Mouse (Mus musculus): Measurements from ENCODE around the gene Lypd4. TPM values are rescaled to one million over a fixed set of nuclear protein-coding genes. Genes with fewer than 3 reads are reported as not detected.

The Lypd4 gene
- total and polyA plus RNA-seq, 2 experiments from 2014 or later: 0.28 TPM; not detected in 1

DNA sequence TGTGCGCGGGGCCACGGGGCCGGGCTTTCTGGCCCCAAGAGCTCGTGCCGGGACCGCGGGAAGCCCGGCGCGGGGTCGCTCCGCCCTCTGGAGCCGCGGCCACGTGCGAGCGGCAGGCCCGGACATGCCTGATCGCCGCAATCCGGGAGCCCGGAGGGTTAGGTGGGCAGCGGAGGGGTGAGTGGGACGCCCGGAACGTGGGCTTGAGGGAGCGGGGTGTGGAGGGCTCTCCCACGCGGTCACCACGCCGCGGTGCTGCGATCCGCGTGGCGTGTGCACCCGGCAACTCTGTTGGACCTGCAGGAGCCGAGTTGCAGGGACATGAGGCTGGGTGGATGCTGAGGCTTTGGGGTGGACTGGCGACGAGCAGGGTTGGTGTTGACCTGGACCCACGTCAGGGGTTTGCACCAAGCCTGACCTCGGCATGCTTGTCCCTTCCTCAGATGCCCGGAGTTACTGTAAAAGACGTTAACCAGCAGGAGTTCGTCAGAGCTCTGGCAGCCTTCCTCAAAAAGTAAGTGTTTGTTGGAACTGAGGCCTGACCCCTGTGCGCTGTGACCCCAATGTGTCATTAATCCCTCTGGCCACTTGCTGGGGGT lies 15.1 kb upstream of the Lypd4 start:
- H3K4me1 ChIP-seq (ENCODE audit: insufficient read depth, low read length): peaks cover 9% of the 10 kb centered on the region
- peak overlapping the region; percentile 99 for H3K9ac ChIP-seq (replicated peaks; ENCODE audit: low read length, poor library complexity, severe bottlenecking)
- no peak for TF ChIP-seq CTCF (IDR thresholded peaks at IDR 0.05)
- H3K4me3 ChIP-seq (ENCODE audit: low read depth, low read length): peak overlapping the region; percentile 99
- no peaks in the 10 kb centered on the region for H3K27me3 ChIP-seq (ENCODE audit: insufficient read depth, low read length)
- peak overlapping the region; percentile 92 for H3K27ac ChIP-seq (ENCODE audit: low read depth, low read length)
- DNase-seq (ENCODE audit: low spot score) (no peak), ATAC-seq (ENCODE audit: low FRiP score) (no peak; the same call in 1 of the 2 replicates)
- 1% methylated on average over 47 of the region's 47 CpGs for WGBS
- peak overlapping the region; percentile 76 for H3K4me2 ChIP-seq (ENCODE audit: low read depth, low read length, poor library complexity, severe bottlenecking)
- peaks cover 29% of the 10 kb centered on the region for H3K36me3 ChIP-seq (ENCODE audit: insufficient read depth, low read length)
- H3K9me3 ChIP-seq (ENCODE audit: low read length): no peaks in the 10 kb centered on the region

DNA sequence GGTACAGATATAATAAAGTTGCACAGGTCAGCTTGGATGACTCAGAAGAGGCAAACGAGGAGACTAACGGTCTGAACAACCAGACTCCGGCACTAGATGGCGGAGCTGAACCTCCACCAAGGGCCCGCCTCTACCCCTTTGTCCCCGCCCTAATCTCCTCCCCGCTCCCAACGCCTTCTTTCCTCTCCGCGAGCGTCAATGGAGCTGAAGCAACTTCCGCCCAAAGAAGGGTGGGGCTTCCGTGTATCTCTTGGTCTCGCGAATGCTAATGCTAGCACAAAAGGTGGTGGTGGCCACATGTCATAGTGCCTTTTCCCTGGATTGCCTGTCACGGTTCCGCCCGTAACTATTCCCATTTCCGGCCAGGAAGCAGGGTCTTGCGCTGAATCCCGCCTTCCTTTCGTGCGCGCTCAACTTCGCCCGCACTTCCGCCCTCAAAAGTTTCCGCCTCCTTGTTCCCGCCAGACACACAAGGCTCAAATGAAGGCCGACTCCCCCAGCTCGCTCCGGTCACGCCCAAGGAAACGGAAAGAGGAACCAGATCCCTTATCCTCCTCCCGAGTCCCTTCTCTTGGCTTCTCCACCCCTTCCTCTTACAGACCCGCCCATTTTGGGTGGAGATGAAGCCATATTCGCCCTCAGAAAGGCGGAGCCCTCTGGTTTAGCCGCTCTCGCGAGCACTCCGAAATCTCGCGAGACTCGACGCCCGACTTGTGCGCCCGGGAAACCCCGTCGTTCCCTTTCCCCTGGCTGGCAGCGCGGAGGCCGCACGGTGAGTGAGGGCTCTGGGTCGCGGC lies 14.4 kb upstream of the Lypd4 start, which contains the start of gene Rps19:
Rps19 (plus strand) TSS at position 476 of the 797 bp plus-strand sequence.
- ATAC-seq (ENCODE audit: low FRiP score) (peak; percentile 94), DNase-seq (ENCODE audit: low spot score) (peak; percentile 99)
- peak; percentile 73 for TF ChIP-seq CTCF (IDR thresholded peaks at IDR 0.05)
- peak within 1 kb of the TSS; percentile 76 for H3K4me2 ChIP-seq (ENCODE audit: low read depth, low read length, poor library complexity, severe bottlenecking)
- peaks cover 9% of the 10 kb centered on the region for H3K4me1 ChIP-seq (ENCODE audit: insufficient read depth, low read length)
- H3K27me3 ChIP-seq (ENCODE audit: insufficient read depth, low read length): no peaks in the 10 kb centered on the region
- peak within 1 kb of the TSS; percentile 92 for H3K27ac ChIP-seq (ENCODE audit: low read depth, low read length)
- no peaks in the 10 kb centered on the region for H3K9me3 ChIP-seq (ENCODE audit: low read length)
- H3K9ac ChIP-seq (replicated peaks; ENCODE audit: low read length, poor library complexity, severe bottlenecking): peak within 1 kb of the TSS; percentile 99
- peak within 1 kb of the TSS; percentile 99 for H3K4me3 ChIP-seq (ENCODE audit: low read depth, low read length)
- WGBS: under 1% methylated on average over 57 of the region's 57 CpGs
- peaks cover 22% of the 10 kb centered on the region for H3K36me3 ChIP-seq (ENCODE audit: insufficient read depth, low read length)

DNA sequence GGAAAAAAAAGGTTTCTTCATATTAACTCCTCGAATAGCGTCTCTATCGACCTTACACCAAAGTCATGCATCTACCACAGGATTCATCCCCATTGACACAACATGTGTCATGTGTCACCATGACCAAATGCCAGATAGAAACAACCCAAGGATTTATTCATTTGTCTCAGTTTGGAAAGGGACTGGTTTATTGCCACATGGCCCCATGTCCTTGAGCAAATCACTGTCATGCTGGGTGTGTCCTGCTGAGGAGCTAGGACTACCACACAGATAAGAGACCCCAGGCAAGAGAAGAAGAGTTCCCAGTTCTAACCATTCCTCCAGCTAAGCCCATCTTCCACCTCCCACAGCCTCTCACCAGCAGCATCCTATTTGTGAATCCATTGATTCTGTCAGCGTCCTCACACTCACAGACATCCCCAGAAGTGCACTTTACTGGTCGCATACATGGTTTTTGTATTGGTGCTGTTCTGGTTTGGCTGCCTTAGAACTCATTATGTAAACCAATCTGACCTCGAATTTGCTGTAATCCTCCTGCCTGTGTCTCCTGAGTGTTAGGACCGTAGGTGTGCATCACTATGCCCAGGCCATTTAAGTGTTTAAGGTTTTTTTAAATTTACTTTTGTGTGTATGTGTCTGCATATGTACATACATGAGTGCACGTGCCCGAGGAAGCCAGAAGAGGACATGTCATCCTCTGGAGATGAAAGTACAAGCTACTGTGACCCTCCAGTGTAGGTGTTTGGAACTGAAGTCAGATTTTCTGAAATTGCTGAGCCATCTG lies 12.9 kb upstream of the Lypd4 start:
- ATAC-seq (ENCODE audit: low FRiP score): no peak
- no peak overlapping the region for H3K4me2 ChIP-seq (ENCODE audit: low read depth, low read length, poor library complexity, severe bottlenecking)

DNA sequence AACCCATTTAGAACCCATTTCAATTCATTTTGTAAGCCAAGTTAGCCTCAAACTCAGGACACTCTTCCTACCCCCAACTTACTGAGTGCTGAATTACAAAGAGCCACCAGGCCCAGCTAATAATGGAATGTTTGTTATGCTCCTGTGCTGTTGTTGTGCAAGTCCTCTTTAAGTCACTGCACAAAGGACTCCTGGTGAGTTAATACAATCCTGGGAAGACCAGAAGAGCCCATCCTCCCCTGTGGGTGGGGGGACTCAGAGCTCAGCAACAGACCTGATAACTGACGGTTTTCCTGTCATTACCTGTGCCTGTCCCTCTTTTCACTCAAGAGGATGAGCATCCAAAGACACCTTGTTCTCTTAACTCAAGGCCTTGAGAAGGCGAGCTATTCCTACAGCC lies 9.9 kb upstream of the Lypd4 start:
- no peak for TF ChIP-seq CTCF (IDR thresholded peaks at IDR 0.05)
- H3K27ac ChIP-seq (ENCODE audit: low read depth, low read length): no peak overlapping the region
- H3K4me1 ChIP-seq (ENCODE audit: insufficient read depth, low read length): no peaks in the 10 kb centered on the region
- no peaks in the 10 kb centered on the region for H3K9me3 ChIP-seq (ENCODE audit: low read length)
- WGBS: 13% methylated on average over 2 of the region's 2 CpGs
- no peak overlapping the region for H3K9ac ChIP-seq (replicated peaks; ENCODE audit: low read length, poor library complexity, severe bottlenecking)
- no peaks in the 10 kb centered on the region for H3K27me3 ChIP-seq (ENCODE audit: insufficient read depth, low read length)
- DNase-seq (ENCODE audit: low spot score): no peak
- no peak overlapping the region for H3K4me2 ChIP-seq (ENCODE audit: low read depth, low read length, poor library complexity, severe bottlenecking)
- no peak for ATAC-seq (ENCODE audit: low FRiP score)
- H3K36me3 ChIP-seq (ENCODE audit: insufficient read depth, low read length): no peaks in the 10 kb centered on the region
- no peak overlapping the region for H3K4me3 ChIP-seq (ENCODE audit: low read depth, low read length)

More for the DNA sequence above, 12.9 kb upstream of the Lypd4 start:
- Histone ChIP-seq H3K9ac (replicated peaks; ENCODE audit: low read length, poor library complexity, severe bottlenecking) (no peak overlapping the region), H3K4me1 (ENCODE audit: insufficient read depth, low read length) (peaks cover 9% of the 10 kb centered on the region), H3K9me3 (ENCODE audit: low read length) (no peaks in the 10 kb centered on the region), H3K36me3 (ENCODE audit: insufficient read depth, low read length) (peaks cover 7% of the 10 kb centered on the region), H3K27ac (ENCODE audit: low read depth, low read length) (no peak overlapping the region), H3K27me3 (ENCODE audit: insufficient read depth, low read length) (no peaks in the 10 kb centered on the region), H3K4me3 (ENCODE audit: low read depth, low read length) (no peak overlapping the region)
- 91% methylated on average over 9 of the region's 9 CpGs for WGBS
- TF ChIP-seq CTCF (IDR thresholded peaks at IDR 0.05): no peak
- DNase-seq (ENCODE audit: low spot score): no peak

DNA sequence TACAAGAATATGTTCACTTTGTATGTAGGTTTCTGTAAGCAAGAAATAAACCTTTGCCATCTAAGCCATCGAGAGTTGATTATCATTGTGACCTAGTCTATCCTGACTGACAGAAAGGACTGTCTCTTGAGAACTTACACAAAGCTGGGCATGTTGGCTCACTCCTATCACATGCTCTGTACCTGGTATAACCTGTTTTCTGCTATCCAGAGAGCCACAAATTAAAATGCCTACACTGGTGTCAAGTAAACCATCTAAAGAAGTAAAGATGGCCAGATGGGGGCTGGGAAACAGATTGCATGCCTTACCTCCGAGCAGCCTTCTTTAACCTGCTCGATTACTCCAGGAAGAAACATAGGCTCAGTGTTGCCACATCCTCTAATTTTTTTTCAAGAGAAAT lies 7.8 kb upstream of the Lypd4 start:
- Histone ChIP-seq H3K36me3 (ENCODE audit: insufficient read depth, low read length) (no peaks in the 10 kb centered on the region), H3K4me1 (ENCODE audit: insufficient read depth, low read length) (no peaks in the 10 kb centered on the region), H3K9me3 (ENCODE audit: low read length) (no peaks in the 10 kb centered on the region), H3K4me2 (ENCODE audit: low read depth, low read length, poor library complexity, severe bottlenecking) (no peak overlapping the region), H3K9ac (replicated peaks; ENCODE audit: low read length, poor library complexity, severe bottlenecking) (no peak overlapping the region), H3K27me3 (ENCODE audit: insufficient read depth, low read length) (no peaks in the 10 kb centered on the region), H3K27ac (ENCODE audit: low read depth, low read length) (no peak overlapping the region), H3K4me3 (ENCODE audit: low read depth, low read length) (no peak overlapping the region)
- WGBS: 87% methylated on average over 3 of the region's 3 CpGs
- no peak for TF ChIP-seq CTCF (IDR thresholded peaks at IDR 0.05)
- DNase-seq (ENCODE audit: low spot score): no peak
- no peak for ATAC-seq (ENCODE audit: low FRiP score)
